Mouse (Mus musculus) MN1 (cell line): ENCODE data around the gene Grasp.

Source experiments
- DNase-seq: peaks from one replicate; pipeline ENCODE4 v3.0.0-alpha.2; 2016; ENCODE audit warnings: low spot score

The Grasp gene

GRCm38 (mm10) chr15:101274380-101274779 is 50.4 kb downstream of the Grasp start:
- no peak for DNase-seq

- no peak for DNase-seq
Observed at GRCm38 (mm10) chr15:101277351-101277899, 53.4 kb downstream of the Grasp start.

GRCm38 (mm10) chr15:101278589-101278988 is 54.6 kb downstream of the Grasp start:
- no peak for DNase-seq

GRCm38 (mm10) chr15:101279430-101279999 is 55.5 kb downstream of the Grasp start:
- DNase-seq: no peak
